Mouse (Mus musculus) liver, adult 10 weeks (tissue): ENCODE data around the gene Wdr76. TPM values are rescaled to one million over a fixed set of nuclear protein-coding genes. Genes with fewer than 3 reads are reported as not detected.

ENCODE experiments used
- polyA plus RNA-seq: library from polyadenylated mRNA; stranded (reverse); fragments of 350-450 nt; fragmentation: Illumina TruSeq; extraction: RNeasy Lipid Tissue Mini Kit (QIAGEN cat#74804); gene quantifications from one replicate; pipeline ENCODE4 v1.2.3, GENCODE M21; 2014; ENCODE audit warnings: low read depth, low replicate concordance

The Wdr76 gene
- polyA plus RNA-seq: 2.6 TPM

DNA sequence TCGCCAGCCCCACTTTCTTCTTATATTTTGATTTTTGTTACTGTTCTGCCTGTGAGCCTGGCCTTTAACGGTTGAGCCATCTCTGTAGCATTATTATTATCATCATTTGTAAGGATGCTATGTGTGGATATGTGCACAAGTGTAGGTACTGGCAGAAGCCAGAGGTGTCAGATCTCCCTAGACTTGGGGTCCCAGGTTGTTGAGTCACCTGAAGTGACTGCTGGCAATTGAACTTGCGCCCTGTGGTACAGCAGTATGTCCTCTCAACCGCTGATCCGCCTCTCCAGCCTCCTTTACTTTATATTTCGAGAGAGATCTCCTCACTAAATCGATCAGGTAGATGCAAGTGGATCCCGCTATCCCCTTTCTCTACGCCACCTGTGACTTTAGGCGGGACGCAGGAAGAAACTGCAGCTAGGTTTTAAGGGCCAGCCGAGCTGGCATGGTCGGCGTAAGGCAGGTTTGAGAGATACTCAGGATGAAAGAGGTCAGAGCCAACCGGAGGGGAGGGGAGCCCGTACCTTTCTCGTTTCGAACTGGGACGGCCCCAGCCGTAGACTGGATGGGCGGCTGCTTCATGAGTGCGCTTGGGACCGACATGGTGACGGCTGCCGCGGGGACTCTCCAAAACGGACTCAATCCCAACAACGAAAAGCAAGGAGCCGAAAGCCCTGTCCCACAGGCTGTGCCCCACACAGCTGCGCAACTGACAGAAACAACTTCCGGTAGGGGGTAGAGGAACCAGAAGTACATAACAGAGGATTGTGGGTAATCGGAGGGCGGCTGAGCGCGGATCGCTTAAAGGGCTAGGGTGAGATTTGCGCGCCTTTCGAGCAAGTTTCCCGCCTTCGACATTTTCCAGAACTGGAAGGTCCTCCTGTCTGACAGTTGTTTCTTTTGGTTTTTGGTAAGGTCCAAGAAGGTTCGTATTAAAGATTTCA, at the start of gene Wdr76, which contains the start of gene Mfap1a:
Wdr76 (plus strand) TSS at position 782 of the 941 bp plus-strand sequence.
Mfap1a (minus strand) TSS at position 724 of the 941 bp plus-strand sequence.

DNA sequence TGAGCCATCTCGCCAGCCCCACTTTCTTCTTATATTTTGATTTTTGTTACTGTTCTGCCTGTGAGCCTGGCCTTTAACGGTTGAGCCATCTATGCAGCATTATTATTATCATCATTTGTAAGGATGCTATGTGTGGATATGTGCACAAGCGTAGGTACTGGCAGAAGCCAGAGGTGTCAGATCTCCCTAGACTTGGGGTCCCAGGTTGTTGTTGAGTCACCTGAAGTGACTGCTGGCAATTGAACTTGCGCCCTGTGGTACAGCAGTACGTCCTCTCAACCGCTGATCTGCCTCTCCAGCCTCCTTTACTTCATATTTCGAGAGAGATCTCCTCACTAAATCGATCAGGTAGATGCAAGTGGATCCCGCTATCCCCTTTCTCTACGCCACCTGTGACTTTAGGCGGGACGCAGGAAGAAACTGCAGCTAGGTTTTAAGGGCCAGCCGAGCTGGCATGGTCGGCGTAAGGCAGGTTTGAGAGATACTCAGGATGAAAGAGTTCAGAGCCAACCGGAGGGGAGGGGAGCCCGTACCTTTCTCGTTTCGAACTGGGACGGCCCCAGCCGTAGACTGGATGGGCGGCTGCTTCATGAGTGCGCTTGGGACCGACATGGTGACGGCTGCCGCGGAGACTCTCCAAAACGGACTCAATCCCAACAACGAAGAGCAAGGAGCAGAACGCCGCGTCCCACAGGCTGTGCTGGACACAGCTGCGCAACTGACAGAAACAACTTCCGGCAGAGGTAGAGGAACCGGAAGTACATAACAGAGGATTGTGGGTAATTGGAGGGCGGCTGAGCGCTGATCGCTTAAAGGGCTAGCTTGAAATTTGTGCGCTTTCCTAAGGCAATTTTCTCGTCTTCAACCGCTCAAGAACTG, 33.0 kb upstream of the Wdr76 start, which contains the start of gene Mfap1b:
Mfap1b (minus strand) TSS at position 767 of the 879 bp plus-strand sequence.

Other genes starting within 250 kb of the Wdr76 start
- gene Trp53bp1, start 235.3 kb upstream of the Wdr76 start, polyA plus RNA-seq: 2.2 TPM
- not detected for gene Map1a, start 217.1 kb upstream of the Wdr76 start, polyA plus RNA-seq
- gene Ppip5k1, start 151.3 kb upstream of the Wdr76 start, polyA plus RNA-seq: 1.6 TPM
- not detected for gene Ckmt1, start 149.0 kb upstream of the Wdr76 start, polyA plus RNA-seq
- not detected for gene Strc, start 119.6 kb upstream of the Wdr76 start, polyA plus RNA-seq
- gene Pdia3, start 92.9 kb upstream of the Wdr76 start, polyA plus RNA-seq: 820 TPM
- gene Catsper2, start 92.9 kb upstream of the Wdr76 start, polyA plus RNA-seq: 3.5 TPM
- 1.8 TPM for gene Ell3, start 62.4 kb upstream of the Wdr76 start, polyA plus RNA-seq
- gene Serf2, start 57.5 kb upstream of the Wdr76 start, polyA plus RNA-seq: 47.8 TPM
- 18.7 TPM for gene Hypk, start 53.4 kb upstream of the Wdr76 start, polyA plus RNA-seq
- not detected for gene Serinc4, start 49.9 kb upstream of the Wdr76 start, polyA plus RNA-seq
- gene Mfap1b, start 32.7 kb upstream of the Wdr76 start, polyA plus RNA-seq: 15.0 TPM
- 16.5 TPM for gene Mfap1a, start 58 bp upstream of the Wdr76 start, polyA plus RNA-seq